Mouse (Mus musculus) midbrain, embryonic 16.5 days (tissue): Measurements from ENCODE around the gene Rac2. TPM values are rescaled to one million over a fixed set of nuclear protein-coding genes. Genes with fewer than 3 reads are reported as not detected.

ENCODE experiments used
- ATAC-seq: fragments of 200-750 bp; cut with Nextera tagmentation; 2 replicates; pipeline ENCODE4 v1.8.0; 2017; ENCODE audit warnings: moderate TSS enrichment
- H3K27ac ChIP-seq: fragments of 300-500 bp; sonication (generic); 2 replicates; pipeline ENCODE4 v1.5.1; 2014; ENCODE audit warnings: mild to moderate bottlenecking, low read length, mixed read lengths
- H3K27me3 ChIP-seq: fragments of 300-500 bp; sonication (generic); 2 replicates; pipeline ENCODE4 v1.6.1; 2014; ENCODE audit warnings: low read depth, low read length, mixed read lengths; ENCODE audit not compliant: control insufficient read depth, insufficient read depth
- H3K36me3 ChIP-seq: fragments of 300-500 bp; sonication (generic); 2 replicates; pipeline ENCODE4 v1.6.1; 2014; ENCODE audit warnings: mild to moderate bottlenecking, low read length, moderate library complexity, mixed read lengths; ENCODE audit not compliant: control insufficient read depth, insufficient read depth
- H3K4me1 ChIP-seq: fragments of 300-500 bp; sonication (generic); 2 replicates; pipeline ENCODE4 v1.6.1; 2014; ENCODE audit warnings: mild to moderate bottlenecking, low read length, mixed read lengths; ENCODE audit not compliant: control insufficient read depth, insufficient read depth
- H3K4me2 ChIP-seq: fragments of 300-500 bp; sonication (generic); 2 replicates; pipeline ENCODE4 v1.6.1; 2014; ENCODE audit warnings: mild to moderate bottlenecking, low read length, mixed read lengths
- H3K4me3 ChIP-seq: fragments of 300-500 bp; sonication (generic); 2 replicates; pipeline ENCODE4 v1.5.1; 2014; ENCODE audit warnings: low read depth, mild to moderate bottlenecking, low read length, moderate library complexity, mixed read lengths
- H3K9ac ChIP-seq: fragments of 300-500 bp; sonication (generic); 2 replicates; pipeline ENCODE4 v1.6.1; 2014; ENCODE audit warnings: low read depth, low read length, mixed read lengths
- H3K9me3 ChIP-seq: fragments of 300-500 bp; sonication (generic); replicated peaks from 2 replicates; pipeline ENCODE4 v1.6.1; 2014; ENCODE audit warnings: mild to moderate bottlenecking, low read length, mixed read lengths; ENCODE audit not compliant: control insufficient read depth, poor library complexity, severe bottlenecking
- WGBS: fragments of 180-500 bp; shearing (Covaris S2); extraction: QIAGEN DNeasy Blood & Tissue Kit; methylation state at CpG from one replicate; pipeline ENCODE4 v1.1.7; 2014; 5-methylcytosine and 5-hydroxymethylcytosine counted together
- polyA plus RNA-seq: library from polyadenylated mRNA; unstranded; fragments of >200 nt; fragmentation: Nextera tagmentation; extraction: Ambion mirVana; gene quantifications from 2 replicates; pipeline ENCODE4 v1.2.1, GENCODE M21; 2015

Gene Rac2
- polyA plus RNA-seq, 1 experiment from 2014 or later, result 2.3 TPM

DNA sequence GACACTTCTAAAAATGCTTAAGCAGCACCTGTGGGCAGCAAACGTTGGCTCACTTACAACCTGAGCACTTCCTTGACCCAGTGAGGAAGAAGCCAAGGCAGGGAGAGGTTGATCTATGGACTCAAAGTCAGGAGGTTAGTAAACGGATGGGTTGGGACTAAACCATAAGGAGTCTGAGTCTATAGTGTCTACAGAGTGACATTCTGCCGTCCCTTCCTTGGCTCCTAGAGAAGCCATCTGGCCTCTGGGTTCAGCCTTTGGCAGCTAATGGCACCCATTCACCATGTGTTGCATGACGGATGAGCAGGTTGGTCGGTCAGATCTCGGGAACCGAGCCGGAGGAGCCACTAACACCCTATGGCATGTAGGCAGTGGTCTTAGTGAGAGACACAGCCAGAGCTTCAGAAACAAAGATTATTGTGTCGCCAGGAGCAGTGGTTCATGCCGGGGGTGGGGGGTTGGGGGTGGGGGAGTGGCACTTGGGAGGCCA, 39.2 kb downstream of the Rac2 start:
- H3K36me3 ChIP-seq, result no peaks in the 10 kb centered on the region
- H3K4me1 ChIP-seq, result peaks cover 23% of the 10 kb centered on the region
- H3K9ac ChIP-seq, result no peak overlapping the region
- H3K27me3 ChIP-seq, result no peaks in the 10 kb centered on the region
- 80% methylated on average over 10 of the region's 10 CpGs for WGBS
- no peaks in the 10 kb centered on the region for H3K9me3 ChIP-seq
- no peak for ATAC-seq
- H3K4me3 ChIP-seq, result no peak overlapping the region
- no peak overlapping the region for H3K27ac ChIP-seq
- no peak overlapping the region for H3K4me2 ChIP-seq

DNA sequence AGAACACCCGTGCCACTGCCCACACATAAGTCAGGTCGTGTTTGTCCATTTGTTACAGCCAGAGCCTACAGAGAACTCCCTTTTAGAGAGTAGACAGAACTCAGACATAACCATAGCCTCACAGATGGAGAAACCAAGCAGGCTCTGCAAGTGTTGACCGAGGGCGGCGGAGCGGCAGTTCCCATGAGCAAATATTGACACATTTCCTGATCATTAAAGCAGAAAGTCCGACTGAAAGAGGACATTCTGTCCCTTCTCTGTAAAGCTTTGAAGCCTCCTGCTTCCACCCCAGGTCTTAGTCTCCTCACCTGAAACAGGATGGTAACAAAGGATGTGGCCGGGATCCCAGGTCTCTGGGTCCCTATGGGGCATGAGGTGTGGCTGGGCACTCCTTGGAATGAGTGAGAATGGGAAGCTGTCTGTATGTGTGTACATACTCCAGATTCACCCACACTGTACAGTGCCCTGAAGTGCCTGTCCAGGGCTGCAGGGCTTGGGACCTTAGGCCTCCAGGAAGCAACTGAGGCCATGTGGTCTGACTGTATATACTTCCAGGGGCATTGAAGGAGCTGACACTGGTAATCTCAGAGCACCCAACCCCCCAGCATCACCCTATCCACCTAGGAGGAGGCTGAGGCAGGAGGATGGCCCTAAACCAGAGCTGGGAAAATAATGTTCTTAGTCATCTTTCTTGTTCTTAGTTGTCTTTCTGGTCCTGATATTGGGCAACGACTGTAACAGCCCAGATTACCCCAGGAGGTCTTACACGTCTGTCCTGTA, 39.8 kb downstream of the Rac2 start:
- no peaks in the 10 kb centered on the region for H3K36me3 ChIP-seq
- H3K9ac ChIP-seq, result peak overlapping the region; percentile 39
- 71% methylated on average over 10 of the region's 10 CpGs for WGBS
- H3K9me3 ChIP-seq, result no peaks in the 10 kb centered on the region
- peak; percentile 9; the same call in 1 of the 2 replicates for ATAC-seq
- no peak overlapping the region for H3K4me2 ChIP-seq
- no peak overlapping the region for H3K4me3 ChIP-seq
- H3K27ac ChIP-seq, result no peak overlapping the region
- H3K27me3 ChIP-seq, result no peaks in the 10 kb centered on the region
- peaks cover 23% of the 10 kb centered on the region for H3K4me1 ChIP-seq

- WGBS, result under 1% methylated on average over 25 of the region's 25 CpGs
- Histone ChIP-seq H3K36me3 (no peaks in the 10 kb centered on the region), H3K4me3 (peak overlapping the region; percentile 33), H3K4me2 (peak overlapping the region; percentile 65), H3K9me3 (no peaks in the 10 kb centered on the region), H3K27me3 (no peaks in the 10 kb centered on the region), H3K9ac (peak overlapping the region; percentile 71), H3K27ac (peak overlapping the region; percentile 76), H3K4me1 (peaks cover 23% of the 10 kb centered on the region)
- ATAC-seq, result peak; percentile 88
Observed at GRCm38 (mm10) chr15:78531901-78532469, 40.6 kb downstream of the Rac2 start.

DNA sequence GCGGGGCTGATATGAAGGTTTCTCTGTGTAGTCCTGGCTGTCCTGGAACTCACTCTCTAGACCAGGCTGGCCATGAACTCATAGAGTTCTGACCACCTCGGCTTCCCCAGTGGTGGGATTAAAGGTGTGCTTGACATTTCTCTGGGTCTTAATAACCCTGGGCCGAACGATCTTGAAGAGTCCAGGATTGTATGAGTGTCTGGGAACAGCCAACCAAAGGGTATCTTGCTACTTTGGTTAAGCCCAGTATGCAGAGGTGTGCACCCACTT, 41.2 kb downstream of the Rac2 start:
- Histone ChIP-seq H3K4me2 (peak overlapping the region; percentile 65; the same call in 1 of the 2 replicates), H3K27me3 (no peaks in the 10 kb centered on the region), H3K9me3 (no peaks in the 10 kb centered on the region), H3K4me1 (peaks cover 23% of the 10 kb centered on the region), H3K9ac (peak overlapping the region; percentile 71), H3K4me3 (no peak overlapping the region), H3K27ac (peak overlapping the region; percentile 76; the same call in 1 of the 2 replicates), H3K36me3 (no peaks in the 10 kb centered on the region)
- WGBS, result 64% methylated on average over 4 of the region's 4 CpGs
- 0 out of 2 replicates have a peak, but pooled peaks have one; percentile 2 for ATAC-seq

- H3K4me2 ChIP-seq, result peak within 1 kb of the TSS; percentile 65
- ATAC-seq, result no peak
- no peaks in the 10 kb centered on the region for H3K9me3 ChIP-seq
- no peaks in the 10 kb centered on the region for H3K36me3 ChIP-seq
- H3K4me3 ChIP-seq, result peak within 1 kb of the TSS; percentile 33
- 72% methylated on average over 17 of the region's 17 CpGs for WGBS
- peak within 1 kb of the TSS; percentile 71 for H3K9ac ChIP-seq
- no peaks in the 10 kb centered on the region for H3K27me3 ChIP-seq
- peaks cover 19% of the 10 kb centered on the region for H3K4me1 ChIP-seq
- peak within 1 kb of the TSS; percentile 76 for H3K27ac ChIP-seq
Observed at GRCm38 (mm10) chr15:78530671-78531450, 41.7 kb downstream of the Rac2 start, which contains the start of gene C1qtnf6. C1qtnf6 (minus strand) TSS chr15:78531416.

GRCm38 (mm10) chr15:78530141-78530540, 42.4 kb downstream of the Rac2 start:
- Histone ChIP-seq H3K27me3 (no peaks in the 10 kb centered on the region), H3K9ac (peak overlapping the region; percentile 61), H3K9me3 (no peaks in the 10 kb centered on the region), H3K27ac (no peak overlapping the region), H3K36me3 (no peaks in the 10 kb centered on the region), H3K4me3 (no peak overlapping the region), H3K4me1 (peaks cover 15% of the 10 kb centered on the region), H3K4me2 (peak overlapping the region; percentile 58)
- WGBS, result 76% methylated on average over 3 of the region's 3 CpGs
- no peak for ATAC-seq

- 1% methylated on average over 13 of the region's 15 CpGs for WGBS
- Histone ChIP-seq H3K4me2 (peak overlapping the region; percentile 58), H3K9me3 (no peaks in the 10 kb centered on the region), H3K27me3 (no peaks in the 10 kb centered on the region), H3K27ac (0 out of 2 replicates have a peak overlapping the region, but pooled peaks have one; percentile 5), H3K4me1 (peaks cover 15% of the 10 kb centered on the region), H3K4me3 (peak overlapping the region; percentile 29), H3K36me3 (no peaks in the 10 kb centered on the region), H3K9ac (peak overlapping the region; percentile 61)
- ATAC-seq, result no peak
Observed at GRCm38 (mm10) chr15:78529428-78529990, 43.1 kb downstream of the Rac2 start.

DNA sequence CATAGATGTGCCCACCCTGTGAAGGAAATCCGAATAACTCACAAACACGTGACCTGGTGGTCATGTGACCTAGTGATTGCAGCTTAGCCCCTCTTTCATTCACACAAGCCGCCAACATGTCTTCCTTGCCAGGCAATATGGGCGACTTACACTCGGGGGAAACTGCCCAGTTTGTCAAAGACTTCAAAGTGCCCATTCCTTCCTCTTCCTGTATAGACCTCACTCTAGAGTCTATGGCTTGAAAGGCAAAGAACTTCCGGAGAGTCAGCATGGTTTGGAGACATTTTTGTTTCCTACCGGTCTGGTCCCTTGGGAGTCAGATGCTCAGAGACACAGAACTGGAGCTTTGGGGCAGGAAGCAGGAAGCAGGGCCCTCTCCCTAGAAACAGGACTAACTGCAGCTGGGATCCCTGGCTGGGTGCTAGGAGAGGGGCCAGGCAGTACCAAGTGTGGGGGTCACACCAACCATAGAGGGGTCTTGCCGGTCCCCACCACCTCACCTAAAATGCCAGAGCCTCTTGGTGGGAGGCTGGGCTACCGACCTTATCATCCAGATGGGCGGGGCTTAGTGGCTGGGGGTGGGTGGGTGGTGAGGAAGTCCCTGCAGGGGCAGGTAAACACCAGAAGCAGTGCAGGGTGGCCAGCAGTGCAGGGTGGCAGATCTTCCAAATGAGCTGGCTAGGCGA, 43.7 kb downstream of the Rac2 start:
- Histone ChIP-seq H3K36me3 (no peaks in the 10 kb centered on the region), H3K9me3 (no peaks in the 10 kb centered on the region), H3K27me3 (no peaks in the 10 kb centered on the region), H3K4me1 (peaks cover 15% of the 10 kb centered on the region), H3K4me2 (peak overlapping the region; percentile 58), H3K4me3 (peak overlapping the region; percentile 29; the same call in 1 of the 2 replicates), H3K9ac (peak overlapping the region; percentile 61; the same call in 1 of the 2 replicates), H3K27ac (no peak overlapping the region)
- 56% methylated on average over 11 of the region's 11 CpGs for WGBS
- ATAC-seq, result no peak
